Mouse (Mus musculus) midbrain, embryonic 14.5 days (tissue): ENCODE measurements around the gene Flt1. TPM values are rescaled to one million over a fixed set of nuclear protein-coding genes. Genes with fewer than 3 reads are reported as not detected.

Experiments
- ATAC-seq: fragments of 200-750 bp; cut with Nextera tagmentation; 2 replicates; pipeline ENCODE4 v1.8.0; 2017; ENCODE audit warnings: moderate number of reproducible peaks, moderate library complexity; ENCODE audit not compliant: low FRiP score, low TSS enrichment
- DNase-seq: peaks from one replicate; pipeline ENCODE4 v3.0.0-alpha.2; 2015
- H3K27ac ChIP-seq: fragments of 300-500 bp; sonication (generic); replicated peaks from 2 replicates; pipeline ENCODE4 v1.5.1; 2014; ENCODE audit warnings: mild to moderate bottlenecking, low read depth, low read length, moderate library complexity
- H3K27me3 ChIP-seq: fragments of 300-500 bp; sonication (generic); 2 replicates; pipeline ENCODE4 v1.6.1; 2014; ENCODE audit warnings: low read length, control low read depth, mixed read lengths; ENCODE audit not compliant: control insufficient read depth, insufficient read depth
- H3K36me3 ChIP-seq: fragments of 300-500 bp; sonication (generic); 2 replicates; pipeline ENCODE4 v1.6.1; 2014; ENCODE audit warnings: low read length, control low read depth; ENCODE audit not compliant: control insufficient read depth, insufficient read depth
- H3K4me1 ChIP-seq: fragments of 300-500 bp; sonication (generic); 2 replicates; pipeline ENCODE4 v1.6.1; 2014; ENCODE audit warnings: mild to moderate bottlenecking, antibody characterized with exemption, low read length, control low read depth; ENCODE audit not compliant: control insufficient read depth, insufficient read depth
- H3K4me2 ChIP-seq: fragments of 300-500 bp; sonication (generic); 2 replicates; pipeline ENCODE4 v1.6.1; 2014; ENCODE audit warnings: mild to moderate bottlenecking, low read length, moderate library complexity
- H3K4me3 ChIP-seq: fragments of 300-500 bp; sonication (generic); replicated peaks from 2 replicates; pipeline ENCODE4 v1.5.1; 2014; ENCODE audit warnings: low read depth, low read length
- H3K9ac ChIP-seq: fragments of 300-500 bp; sonication (generic); replicated peaks from 2 replicates; pipeline ENCODE4 v1.6.1; 2014; ENCODE audit warnings: mild to moderate bottlenecking, low read length, moderate library complexity
- H3K9me3 ChIP-seq: fragments of 300-500 bp; sonication (generic); 2 replicates; pipeline ENCODE4 v1.6.1; 2016; ENCODE audit warnings: low read length, control low read depth, mixed read lengths; ENCODE audit not compliant: control insufficient read depth
- WGBS: fragments of 180-500 bp; shearing (Covaris S2); extraction: QIAGEN DNeasy Blood & Tissue Kit; methylation state at CpG from one replicate; pipeline ENCODE4 v1.1.7; 2014; 5-methylcytosine and 5-hydroxymethylcytosine counted together
- polyA plus RNA-seq: library from polyadenylated mRNA; unstranded; fragments of >200 nt; fragmentation: Nextera tagmentation; extraction: Ambion mirVana; gene quantifications from 2 replicates; pipeline ENCODE4 v1.2.1, GENCODE M21; 2014

Flt1 gene
- polyA plus RNA-seq, 1 experiment from 2014 or later: 10.8 TPM

GRCm38 (mm10) chr5:147716697-147717217, 9.1 kb downstream of the Flt1 start:
- no peak overlapping the region for H3K4me3 ChIP-seq
- no peak overlapping the region for H3K27ac ChIP-seq
- 75% methylated on average over 15 of the region's 15 CpGs for WGBS
- H3K36me3 ChIP-seq: no peaks in the 10 kb centered on the region
- peaks cover 16% of the 10 kb centered on the region for H3K27me3 ChIP-seq
- H3K9me3 ChIP-seq: no peaks in the 10 kb centered on the region
- H3K4me2 ChIP-seq: no peak overlapping the region
- DNase-seq (peak; percentile 10), ATAC-seq (no peak)
- H3K4me1 ChIP-seq: no peaks in the 10 kb centered on the region
- H3K9ac ChIP-seq: no peak overlapping the region

- Histone ChIP-seq H3K36me3 (no peaks in the 10 kb centered on the region), H3K27ac (no peak overlapping the region), H3K4me1 (no peaks in the 10 kb centered on the region), H3K4me2 (no peak overlapping the region), H3K9ac (no peak overlapping the region), H3K4me3 (no peak overlapping the region), H3K9me3 (no peaks in the 10 kb centered on the region), H3K27me3 (peaks cover 11% of the 10 kb centered on the region)
- ATAC-seq (no peak), DNase-seq (peak; percentile 14)
- WGBS: 88% methylated on average over 9 of the region's 9 CpGs
These were observed 9.5 kb downstream of the Flt1 start for GRCm38 (mm10) chr5:147716276-147716675.

GRCm38 (mm10) chr5:147715391-147715790, 10.4 kb downstream of the Flt1 start:
- H3K9me3 ChIP-seq: no peaks in the 10 kb centered on the region
- no peak overlapping the region for H3K4me2 ChIP-seq
- H3K36me3 ChIP-seq: no peaks in the 10 kb centered on the region
- no peak overlapping the region for H3K9ac ChIP-seq
- H3K4me1 ChIP-seq: no peaks in the 10 kb centered on the region
- ATAC-seq: no peak
- H3K27me3 ChIP-seq: peaks cover 3% of the 10 kb centered on the region
- WGBS: 87% methylated on average over 13 of the region's 13 CpGs
- H3K4me3 ChIP-seq: no peak overlapping the region
- DNase-seq: no peak
- H3K27ac ChIP-seq: no peak overlapping the region

- Histone ChIP-seq H3K4me3 (no peak overlapping the region), H3K36me3 (no peaks in the 10 kb centered on the region), H3K9me3 (no peaks in the 10 kb centered on the region), H3K27ac (no peak overlapping the region), H3K4me1 (no peaks in the 10 kb centered on the region), H3K27me3 (no peaks in the 10 kb centered on the region), H3K4me2 (no peak overlapping the region), H3K9ac (no peak overlapping the region)
- DNase-seq: no peak
- 76% methylated on average over 4 of the region's 4 CpGs for WGBS
- no peak for ATAC-seq
These were observed 17.3 kb downstream of the Flt1 start for GRCm38 (mm10) chr5:147708500-147708899.

- Histone ChIP-seq H3K9ac (no peak overlapping the region), H3K27me3 (no peaks in the 10 kb centered on the region), H3K36me3 (no peaks in the 10 kb centered on the region), H3K27ac (no peak overlapping the region), H3K4me2 (no peak overlapping the region), H3K9me3 (no peaks in the 10 kb centered on the region), H3K4me3 (no peak overlapping the region), H3K4me1 (no peaks in the 10 kb centered on the region)
- no peak for DNase-seq
- 61% methylated on average over 4 of the region's 4 CpGs for WGBS
- ATAC-seq: no peak
These were observed 18.3 kb downstream of the Flt1 start for GRCm38 (mm10) chr5:147707479-147707878.

GRCm38 (mm10) chr5:147704890-147705289, 20.9 kb downstream of the Flt1 start:
- 45% methylated on average over 4 of the region's 4 CpGs for WGBS
- H3K4me3 ChIP-seq: no peak overlapping the region
- H3K9ac ChIP-seq: no peak overlapping the region
- H3K9me3 ChIP-seq: no peaks in the 10 kb centered on the region
- H3K27ac ChIP-seq: no peak overlapping the region
- no peaks in the 10 kb centered on the region for H3K4me1 ChIP-seq
- ATAC-seq (no peak), DNase-seq (no peak)
- H3K36me3 ChIP-seq: no peaks in the 10 kb centered on the region
- no peaks in the 10 kb centered on the region for H3K27me3 ChIP-seq
- H3K4me2 ChIP-seq: no peak overlapping the region

- ATAC-seq (no peak), DNase-seq (no peak)
- 91% methylated on average over 5 of the region's 5 CpGs for WGBS
- H3K9me3 ChIP-seq: no peaks in the 10 kb centered on the region
- no peak overlapping the region for H3K27ac ChIP-seq
- no peak overlapping the region for H3K4me2 ChIP-seq
- no peak overlapping the region for H3K9ac ChIP-seq
- H3K36me3 ChIP-seq: no peaks in the 10 kb centered on the region
- no peaks in the 10 kb centered on the region for H3K27me3 ChIP-seq
- H3K4me3 ChIP-seq: no peak overlapping the region
- no peaks in the 10 kb centered on the region for H3K4me1 ChIP-seq
These were observed 23.4 kb downstream of the Flt1 start for GRCm38 (mm10) chr5:147702423-147702822.

GRCm38 (mm10) chr5:147701024-147701423, 24.8 kb downstream of the Flt1 start:
- Histone ChIP-seq H3K4me3 (no peak overlapping the region), H3K4me1 (no peaks in the 10 kb centered on the region), H3K27me3 (no peaks in the 10 kb centered on the region), H3K4me2 (no peak overlapping the region), H3K9me3 (no peaks in the 10 kb centered on the region), H3K27ac (no peak overlapping the region), H3K9ac (no peak overlapping the region), H3K36me3 (no peaks in the 10 kb centered on the region)
- no peak for DNase-seq
- ATAC-seq: no peak
- 98% methylated on average over 3 of the region's 3 CpGs for WGBS

GRCm38 (mm10) chr5:147698044-147698443, 27.8 kb downstream of the Flt1 start:
- no peak overlapping the region for H3K27ac ChIP-seq
- no peak overlapping the region for H3K4me2 ChIP-seq
- no peak overlapping the region for H3K9ac ChIP-seq
- H3K4me1 ChIP-seq: no peaks in the 10 kb centered on the region
- H3K4me3 ChIP-seq: no peak overlapping the region
- no peak for ATAC-seq
- no peaks in the 10 kb centered on the region for H3K27me3 ChIP-seq
- peak; percentile 33 for DNase-seq
- WGBS: 38% methylated on average over 13 of the region's 13 CpGs
- H3K9me3 ChIP-seq: no peaks in the 10 kb centered on the region
- no peaks in the 10 kb centered on the region for H3K36me3 ChIP-seq
